ENCODE assay signal across 23 mouse cellular contexts in the genomic region with DNA sequence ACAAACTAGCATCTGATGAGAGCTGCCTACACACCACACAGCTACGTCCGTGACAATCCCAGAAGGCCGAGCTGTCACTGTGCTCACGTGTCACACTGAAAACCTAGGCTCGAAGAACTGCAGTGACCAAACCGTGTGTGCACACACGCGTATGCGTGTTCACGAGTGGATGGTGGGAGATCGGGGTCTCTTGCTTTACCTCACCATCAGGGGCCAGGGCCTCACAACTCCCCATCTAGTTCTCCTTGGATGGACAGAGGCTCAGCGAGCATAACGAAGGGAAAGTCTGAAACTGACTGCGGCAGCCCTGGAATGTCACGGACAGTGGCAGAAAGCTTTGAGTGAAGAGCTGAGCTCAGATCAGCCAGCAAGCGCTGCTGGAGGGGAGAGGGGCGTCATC.
DNase-seq lines count a peak whose midpoint lies in the region; ATAC-seq and TF ChIP-seq lines count a peak whose summit lies in the region.
"Had no signal": no experiment of that assay in that cellular context is flagged by ENCODE, and none has a peak within 500 bp of the region (broad histone marks: within the 10 kb centered on the region; RNA-seq: fewer than 3 reads in every experiment).

No protein-coding gene starts in this region.

- no peak for ATAC-seq in forebrain, embryonic 14.5 days
- ATAC-seq in heart, embryonic 14.5 days (ENCODE audit: insufficient number of reproducible peaks, insufficient read depth, low FRiP score, low read depth) = no peak
- ATAC-seq in inflammation-experienced regulatory T-cells, adult 6 months = no peak
- ATAC-seq: forebrain, embryonic 16.5 days; intestine, embryonic 15.5 days had no signal

- no peak for TF ChIP-seq POLR2A in olfactory bulb, adult 2 months (IDR thresholded peaks at IDR 0.05; ENCODE audit: insufficient read depth, low read depth, low read length)

- no peak for TF ChIP-seq CTCF in olfactory bulb, adult 2 months (IDR thresholded peaks at IDR 0.05; ENCODE audit: insufficient read depth, low read depth, low read length)

- 0 out of 2 replicates have a peak overlapping the region, but pooled peaks have one; percentile 8 for H3K27ac ChIP-seq in forebrain, embryonic 10.5 days
- H3K27ac ChIP-seq in forebrain, embryonic 14.5 days (ENCODE audit: low read depth, low read length) = no peak overlapping the region
- H3K27ac ChIP-seq in heart, embryonic 14.5 days (replicated peaks in 1 of 2; ENCODE audit: control insufficient read depth in 1 of 2, insufficient read depth in 1 of 2, low read depth in 2 of 2, low read length in 2 of 2) = no peak overlapping the region
- peak overlapping the region; percentile 31; the same call in 1 of the 2 replicates for H3K27ac ChIP-seq in olfactory bulb, adult 2 months (ENCODE audit: insufficient read depth, low read depth, low read length)
- H3K27ac ChIP-seq: intestine, embryonic 15.5 days had no signal

- no peaks in the 10 kb centered on the region for H3K9me3 ChIP-seq in forebrain, embryonic 10.5 days
- H3K9me3 ChIP-seq in forebrain, embryonic 14.5 days (replicated peaks; ENCODE audit: control insufficient read depth, low read length) = no peaks in the 10 kb centered on the region
- H3K9me3 ChIP-seq in heart, embryonic 14.5 days (ENCODE audit: control insufficient read depth, low read length) = no peaks in the 10 kb centered on the region
- H3K9me3 ChIP-seq: intestine, embryonic 15.5 days had no signal

- no peak overlapping the region for H3K4me3 ChIP-seq in forebrain, embryonic 10.5 days
- no peak overlapping the region for H3K4me3 ChIP-seq in forebrain, embryonic 14.5 days (ENCODE audit: low read depth, low read length)
- H3K4me3 ChIP-seq in heart, embryonic 14.5 days (ENCODE audit: control insufficient read depth in 1 of 2, insufficient read depth in 1 of 2, low read depth in 1 of 2, low read length in 2 of 2) = no peak overlapping the region
- no peak overlapping the region for H3K4me3 ChIP-seq in olfactory bulb, adult 2 months (ENCODE audit: insufficient read depth, low read depth, low read length)
- H3K4me3 ChIP-seq: erythroblast, embryonic 14.5 days; intestine, embryonic 15.5 days had no signal

- 91% methylated on average over 17 of the region's 17 CpGs for WGBS in forebrain, embryonic 10.5 days
- 87% methylated on average over 17 of the region's 17 CpGs for WGBS in forebrain, embryonic 14.5 days
- 71% methylated on average over 17 of the region's 17 CpGs for WGBS in heart, embryonic 14.5 days
- 87% methylated on average over 17 of the region's 17 CpGs for WGBS in olfactory bulb, adult 2 months

- H3K9ac ChIP-seq in forebrain, embryonic 14.5 days (ENCODE audit: low read length) = no peak overlapping the region
- peak overlapping the region; percentile 3; the same call in 1 of the 2 replicates for H3K9ac ChIP-seq in heart, embryonic 14.5 days (ENCODE audit: low read length)
- H3K9ac ChIP-seq: intestine, embryonic 15.5 days had no signal

- DNase-seq in forebrain, embryonic 10.5 days (ENCODE audit: extremely low spot score, low spot score) = no peak
- no peak for DNase-seq in forebrain, embryonic 14.5 days (ENCODE audit: low spot score)
- DNase-seq in heart, postnatal 4 days = no peak
- DNase-seq in right cerebral cortex, adult 2 months (ENCODE audit: low spot score in 2 of 2) = peak; percentile 30 to 32
- DNase-seq in right cerebral cortex, adult 18-20 months = no peak
- DNase-seq: B cell, adult 2 months; cerebellum, adult 11-12 months; cerebellum, postnatal 14 days; gastrocnemius, postnatal 10 days; kidney, adult 9 months; kidney, postnatal 25 days; layer of hippocampus, adult 9-11 months; lung, adult 18-20 months; lung, postnatal 14 days; retina, postnatal 1 day; thymus, postnatal 25 days had no signal

- H3K4me2 ChIP-seq in forebrain, embryonic 14.5 days (ENCODE audit: low read length) = no peak overlapping the region
- no peak overlapping the region for H3K4me2 ChIP-seq in heart, embryonic 14.5 days (ENCODE audit: low read length)
- H3K4me2 ChIP-seq: intestine, embryonic 15.5 days; liver, embryonic 11.5 days had no signal

- H3K36me3 ChIP-seq in forebrain, embryonic 10.5 days (replicated peaks) = no peaks in the 10 kb centered on the region
- H3K36me3 ChIP-seq in forebrain, embryonic 14.5 days (ENCODE audit: control insufficient read depth, insufficient read depth, low read length) = no peaks in the 10 kb centered on the region
- H3K36me3 ChIP-seq in heart, embryonic 14.5 days (ENCODE audit: control insufficient read depth, insufficient read depth, low read length) = 0 out of 2 replicates have a peak, but pooled peaks cover 3% of the 10 kb centered on the region
- H3K36me3 ChIP-seq: intestine, embryonic 15.5 days had no signal

- H3K27me3 ChIP-seq in forebrain, embryonic 10.5 days (ENCODE audit: poor library complexity, severe bottlenecking) = no peaks in the 10 kb centered on the region
- H3K27me3 ChIP-seq in forebrain, embryonic 14.5 days (replicated peaks; ENCODE audit: control insufficient read depth, insufficient read depth, low read length) = no peaks in the 10 kb centered on the region
- no peaks in the 10 kb centered on the region for H3K27me3 ChIP-seq in heart, embryonic 14.5 days (ENCODE audit: control insufficient read depth, insufficient read depth, low read length)
- H3K27me3 ChIP-seq: intestine, embryonic 15.5 days had no signal

- peaks cover 15% of the 10 kb centered on the region for H3K4me1 ChIP-seq in forebrain, embryonic 10.5 days
- H3K4me1 ChIP-seq in forebrain, embryonic 14.5 days (ENCODE audit: control insufficient read depth, insufficient read depth, low read length) = 0 out of 2 replicates have a peak, but pooled peaks cover 3% of the 10 kb centered on the region
- peaks cover 19 to 28% of the 10 kb centered on the region in 2 experiments for H3K4me1 ChIP-seq in heart, embryonic 14.5 days (ENCODE audit: control insufficient read depth in 2 of 2, insufficient read depth in 2 of 2, low read length in 2 of 2)
- H3K4me1 ChIP-seq in olfactory bulb, adult 2 months (ENCODE audit: control insufficient read depth, insufficient read depth, low read length) = peaks cover 31% of the 10 kb centered on the region

Comparison
In these comparisons a context has a peak if more than half of its experiments do, and no peak if none do; other contexts are left out.
1. DNase-seq: peak in right cerebral cortex, adult 2 months (2 of 2); none in forebrain, embryonic 10.5 days (single experiment), forebrain, embryonic 14.5 days (single experiment), heart, postnatal 4 days (single experiment) and right cerebral cortex, adult 18-20 months (single experiment).
2. H3K27ac ChIP-seq: peak in forebrain, embryonic 10.5 days (single experiment) and olfactory bulb, adult 2 months (single experiment); none in forebrain, embryonic 14.5 days (single experiment) and heart, embryonic 14.5 days (0 of 2).